Mouse (Mus musculus): ENCODE measurements around the gene Stag3.

The Stag3 gene

DNA sequence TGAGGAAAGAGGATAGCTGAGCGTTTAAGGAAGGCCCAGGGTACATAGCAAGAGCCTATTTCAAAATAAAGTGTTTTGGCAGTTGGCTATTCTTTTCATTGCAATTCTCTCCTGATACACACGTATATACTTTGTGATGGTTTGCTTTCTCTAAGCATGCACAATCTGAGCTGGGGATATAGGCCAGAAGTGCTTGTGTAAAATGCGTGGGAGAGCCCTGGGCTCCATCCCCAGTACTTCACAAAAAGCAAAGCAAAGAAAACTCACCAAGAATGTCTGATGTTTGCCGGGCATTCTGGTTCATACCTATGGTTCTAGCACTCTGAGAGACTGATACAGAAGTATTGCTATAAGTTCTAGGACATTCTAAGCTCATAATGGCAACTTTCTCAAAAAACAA, 11.1 kb upstream of the Stag3 start:
- DNase-seq (ENCODE audit: low read depth, low spot score): no peak

DNA sequence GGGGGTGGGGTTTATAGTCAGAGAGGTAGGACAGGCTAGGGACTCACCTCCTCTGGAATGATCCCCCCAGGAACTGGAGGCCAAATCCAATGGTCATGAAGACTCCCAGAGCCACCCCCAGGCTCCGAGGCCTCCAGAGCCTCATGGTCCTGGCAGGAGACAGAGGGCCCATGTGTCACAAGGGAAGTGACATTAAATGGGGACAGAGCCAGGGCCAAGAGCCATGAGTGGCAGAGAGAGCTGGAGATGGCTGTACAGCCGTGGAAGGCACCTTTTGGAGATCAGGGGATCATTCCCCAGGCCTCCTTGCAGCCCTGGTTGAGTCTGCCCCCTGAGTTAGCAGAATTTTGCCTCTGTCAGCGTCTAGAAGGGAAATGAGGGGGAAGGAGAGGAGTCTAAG, 8.8 kb upstream of the Stag3 start:
- DNase-seq (ENCODE audit: low read depth, low spot score): no peak

DNA sequence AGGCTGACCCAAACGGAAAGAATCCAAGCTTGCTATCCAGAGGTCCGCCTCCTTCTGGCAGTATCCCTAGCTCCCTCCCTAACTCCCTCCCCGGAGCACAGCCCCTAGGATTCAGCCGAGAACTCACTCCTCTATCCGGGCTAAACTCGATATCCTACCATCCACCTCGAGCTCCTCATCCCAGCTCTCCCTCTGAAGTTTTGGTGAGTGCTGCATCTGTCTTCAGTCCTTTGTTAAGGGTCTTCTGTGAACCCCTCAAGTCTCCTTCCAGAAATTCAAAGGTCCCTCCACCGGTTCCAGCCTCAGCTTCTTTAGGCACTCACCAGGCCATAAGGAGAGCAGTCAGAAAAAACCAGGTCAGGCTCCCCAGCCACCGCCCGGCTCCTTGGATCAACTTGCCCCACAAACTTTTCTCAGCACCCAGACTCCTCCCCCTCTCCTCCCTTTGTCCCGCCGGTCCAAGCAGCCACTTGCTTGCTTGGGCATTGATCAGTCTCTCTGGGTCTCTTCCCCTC, 7.6 kb upstream of the Stag3 start, which contains the start of gene Gal3st4:
Gal3st4 (minus strand) TSS at position 432 of the 515 bp plus-strand sequence.
- DNase-seq (ENCODE audit: low read depth, low spot score): no peak

DNA sequence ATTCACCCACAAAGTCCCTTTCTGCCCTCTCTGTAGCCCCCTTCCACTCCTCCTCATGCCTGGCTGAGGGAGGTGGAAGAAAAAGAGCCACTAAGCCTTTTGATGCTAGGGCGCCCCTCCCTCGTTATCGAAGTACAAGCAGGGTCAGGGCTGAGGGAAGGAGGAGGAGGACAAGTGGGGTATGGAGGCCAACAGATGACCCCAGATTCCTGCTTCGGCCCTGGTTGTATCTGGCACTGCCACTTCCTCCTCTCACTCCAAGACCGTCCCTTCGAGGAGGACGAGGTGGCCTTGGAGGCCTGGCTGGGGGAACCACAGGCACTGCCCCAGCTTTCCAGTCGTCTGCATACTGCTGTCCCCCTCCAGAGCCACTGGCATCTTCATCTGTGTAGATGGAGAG, 5.9 kb upstream of the Stag3 start:
- no peak for DNase-seq (ENCODE audit: low read depth, low spot score)

DNA sequence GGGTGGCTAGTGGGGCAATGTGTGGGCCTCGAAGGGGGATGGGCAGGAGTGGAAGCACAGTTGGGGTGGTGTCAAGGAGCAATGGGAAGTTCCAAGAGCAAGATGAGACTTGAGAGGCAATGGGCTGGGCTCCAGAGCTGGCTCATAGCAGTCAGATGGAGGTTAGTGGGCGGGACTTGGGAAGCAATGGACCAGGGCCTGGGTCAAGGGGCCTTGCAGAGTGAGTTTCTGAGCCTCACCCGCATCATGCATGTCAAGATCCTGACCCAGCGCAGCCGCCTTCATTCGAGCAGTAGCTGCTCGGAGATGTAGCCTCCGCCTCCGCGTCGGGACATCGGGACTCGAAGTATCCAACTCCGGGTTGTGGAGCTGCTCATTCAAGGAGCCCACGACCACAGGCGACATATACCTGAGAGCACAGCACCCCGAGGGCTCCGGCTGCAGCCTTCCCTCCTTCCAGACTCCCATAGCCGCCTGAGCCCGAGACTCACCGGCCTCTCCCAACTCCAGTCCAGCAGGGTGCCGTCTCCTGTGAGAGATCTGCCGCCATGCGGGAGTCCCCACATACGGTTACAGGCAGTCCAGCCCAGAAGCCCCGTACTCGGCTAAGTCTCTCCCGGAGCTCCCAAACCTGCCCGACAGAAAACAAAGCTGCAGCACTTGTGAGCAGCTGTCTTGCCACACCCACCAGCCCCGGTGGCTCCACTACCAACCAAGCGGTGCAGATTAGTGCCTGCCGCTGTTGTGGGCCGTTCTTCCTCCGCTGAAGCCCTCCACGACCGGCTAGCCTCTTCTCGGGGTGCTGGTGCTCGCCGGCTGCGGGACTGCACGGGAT, 4.6 kb upstream of the Stag3 start:
- no peak for DNase-seq (ENCODE audit: low read depth, low spot score)

DNA sequence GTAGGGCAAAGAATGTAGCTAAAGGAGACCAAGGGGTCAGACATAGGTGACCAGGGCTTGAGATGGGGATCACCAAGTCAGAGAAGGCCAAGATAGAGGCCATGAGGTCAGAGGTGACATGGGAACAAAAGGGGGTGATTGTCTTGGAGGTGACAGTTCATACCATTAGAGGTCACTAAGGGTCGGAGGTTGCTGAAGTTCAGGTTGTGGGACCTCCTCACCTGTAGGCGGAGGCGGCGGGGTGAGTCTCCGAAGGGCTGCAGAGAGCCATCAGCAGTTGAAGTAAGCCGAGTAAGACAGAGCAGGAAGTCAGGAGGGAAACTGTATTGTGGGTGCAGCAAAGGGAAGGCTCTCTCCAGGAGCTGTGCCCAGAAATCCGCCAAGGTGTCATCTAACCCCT, 2.0 kb upstream of the Stag3 start:
- no peak for DNase-seq (ENCODE audit: low read depth, low spot score)

DNA sequence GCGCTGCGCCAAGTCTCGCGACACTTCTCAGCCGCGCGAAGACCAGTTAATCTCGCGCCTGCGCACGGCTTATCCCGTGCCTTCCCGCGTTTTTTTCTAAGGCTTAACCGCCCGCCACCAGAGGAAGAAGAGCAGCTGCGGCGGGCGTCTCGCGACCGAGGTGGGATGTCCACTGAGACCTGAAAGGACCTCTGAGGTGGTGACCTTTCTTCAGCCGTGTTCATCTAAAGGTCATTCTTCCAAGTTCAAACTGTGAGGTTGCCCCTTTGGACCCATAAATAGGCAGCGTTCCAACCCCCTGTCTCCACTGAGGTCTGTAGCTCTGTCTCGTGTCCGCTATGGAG, 357 bp downstream of the Stag3 start:
- no peak for DNase-seq (ENCODE audit: low read depth, low spot score)

DNA sequence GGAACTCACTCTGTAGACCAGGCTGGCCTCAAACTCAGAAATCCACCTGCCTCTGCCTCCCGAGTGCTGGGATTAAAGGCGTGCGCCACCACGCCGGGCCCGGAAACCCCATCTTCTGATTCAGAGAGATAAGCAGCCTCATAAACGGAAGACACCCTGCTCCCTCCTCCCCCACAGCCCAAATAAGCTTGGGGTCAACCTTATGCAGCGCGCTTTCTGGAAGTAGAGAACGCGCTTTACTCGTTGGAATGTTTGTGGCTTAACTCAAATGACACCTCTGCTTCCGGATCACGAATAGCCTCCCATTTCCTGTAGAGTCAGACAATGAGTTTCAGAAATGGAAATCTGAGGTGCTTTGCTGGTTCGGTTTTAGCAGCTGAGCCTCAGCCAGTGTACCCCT, 789 bp downstream of the Stag3 start:
- no peak for DNase-seq (ENCODE audit: low read depth, low spot score)

DNA sequence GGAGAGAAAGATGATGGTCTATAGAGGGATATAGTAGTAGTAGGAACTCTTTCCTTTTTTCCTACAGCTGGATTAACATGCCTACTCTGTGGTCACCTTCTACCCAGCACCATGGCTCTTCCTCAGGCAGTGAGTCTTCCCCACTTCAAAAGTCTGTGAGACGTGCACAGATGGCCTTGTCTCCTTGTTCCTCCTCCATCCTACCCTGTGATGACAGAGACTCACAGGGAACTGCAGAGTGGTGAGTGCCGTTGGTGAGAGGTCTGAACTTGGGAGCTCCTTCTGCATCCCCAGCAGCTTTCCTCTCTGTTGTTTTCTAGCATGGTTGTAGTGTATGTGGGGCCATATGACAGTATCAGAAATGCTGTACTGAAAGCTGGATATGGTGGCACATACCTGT, 1.8 kb downstream of the Stag3 start:
- DNase-seq (ENCODE audit: low read depth, low spot score): no peak

DNA sequence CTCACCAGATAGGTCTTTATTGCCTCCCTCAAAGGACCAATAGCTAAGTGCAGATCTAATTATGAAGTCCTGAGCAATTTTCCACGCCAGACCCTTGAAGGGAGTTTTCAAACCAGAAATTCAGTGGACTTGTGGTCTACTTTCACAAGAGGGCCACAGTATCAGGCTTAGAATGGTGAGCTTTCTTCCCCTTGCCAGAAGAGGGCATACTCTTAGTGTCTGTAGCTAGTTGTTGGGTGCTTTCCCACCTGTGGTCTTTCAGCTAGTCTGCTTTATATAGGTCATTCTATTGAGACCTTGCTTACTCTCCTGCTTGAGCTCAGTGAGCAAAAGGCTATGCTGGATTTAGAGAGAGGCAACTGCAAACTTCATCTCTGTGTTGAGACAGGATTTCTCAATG, 3.5 kb downstream of the Stag3 start:
- DNase-seq (ENCODE audit: low read depth, low spot score): no peak

DNA sequence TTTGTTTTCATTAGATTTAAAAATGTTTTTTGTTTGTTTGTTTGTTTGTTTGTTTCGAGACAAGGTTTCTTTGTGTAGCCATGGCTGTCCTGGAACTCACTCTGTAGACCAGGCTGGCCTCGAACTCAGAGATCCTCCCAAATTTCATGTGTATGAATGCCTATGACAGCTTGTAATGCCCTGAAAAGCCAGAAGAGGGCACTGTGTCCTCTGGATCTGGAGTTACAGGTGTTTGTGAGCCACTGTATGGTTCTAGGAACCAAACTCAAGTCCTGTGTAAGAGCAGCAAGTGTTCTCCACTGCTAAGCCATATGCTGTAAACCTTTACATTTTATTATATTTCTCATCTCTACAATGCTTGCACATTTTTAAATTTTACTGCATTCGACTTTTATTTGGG, 7.8 kb downstream of the Stag3 start:
- DNase-seq (ENCODE audit: low read depth, low spot score): peak; percentile 41

DNA sequence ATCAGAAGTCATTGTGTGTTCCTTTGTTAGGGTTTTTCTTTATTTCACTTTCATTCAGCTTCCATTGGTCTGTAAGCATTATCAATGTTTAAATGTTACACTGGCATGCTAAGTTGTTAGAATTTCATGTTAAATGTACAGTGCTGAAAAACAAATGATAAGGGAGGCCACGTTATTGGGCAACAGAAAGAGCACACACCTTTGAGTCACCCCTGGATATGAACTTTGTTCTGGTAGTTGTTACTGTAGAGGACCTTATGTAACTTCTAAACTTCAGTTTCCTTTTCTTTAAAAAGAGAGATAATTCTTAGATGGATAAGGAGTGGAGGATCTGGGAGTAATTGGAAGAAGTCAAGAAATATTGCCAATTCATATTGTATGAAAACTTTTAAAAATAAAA, 11.6 kb downstream of the Stag3 start:
- no peak for DNase-seq (ENCODE audit: low read depth, low spot score)

DNA sequence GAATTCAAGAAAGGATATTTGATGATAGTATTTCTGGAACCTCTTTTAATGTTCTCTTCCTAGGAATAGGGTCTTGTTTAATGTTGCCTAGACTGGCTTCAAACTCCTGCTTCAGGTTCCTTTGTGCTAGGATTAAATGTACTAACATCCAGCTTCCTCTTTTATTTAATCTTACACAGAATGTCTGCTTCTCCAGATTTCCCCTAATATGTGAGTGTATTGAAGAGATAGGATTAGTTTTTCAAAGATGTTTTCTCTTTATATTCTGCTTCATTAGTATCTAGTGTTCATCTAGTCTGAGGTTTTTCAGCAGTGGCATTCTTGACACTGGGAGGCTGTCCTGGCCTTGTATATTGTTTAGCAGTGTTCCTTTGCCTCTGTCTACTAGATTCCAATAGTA, 14.1 kb downstream of the Stag3 start:
- DNase-seq (ENCODE audit: low read depth, low spot score): no peak

DNA sequence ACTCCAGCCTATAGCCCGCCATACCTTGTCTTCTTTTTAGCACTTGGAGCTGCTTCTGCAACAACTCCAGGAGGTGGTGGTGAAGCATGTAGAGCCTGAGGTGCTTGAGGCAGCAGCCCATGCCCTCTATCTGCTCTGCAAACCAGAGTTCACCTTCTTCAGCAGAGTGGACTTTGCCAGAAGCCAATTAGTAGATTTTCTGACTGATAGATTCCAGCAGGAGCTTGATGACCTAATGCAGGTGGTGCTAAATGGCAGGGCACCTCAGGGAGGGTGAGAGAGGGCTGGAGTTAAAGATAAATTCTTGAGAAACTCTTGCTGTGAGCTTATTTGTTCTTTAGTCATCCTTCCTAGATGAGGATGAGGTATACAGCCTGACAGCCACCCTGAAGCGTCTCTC, 19.6 kb downstream of the Stag3 start:
- no peak for DNase-seq (ENCODE audit: low read depth, low spot score)

DNA sequence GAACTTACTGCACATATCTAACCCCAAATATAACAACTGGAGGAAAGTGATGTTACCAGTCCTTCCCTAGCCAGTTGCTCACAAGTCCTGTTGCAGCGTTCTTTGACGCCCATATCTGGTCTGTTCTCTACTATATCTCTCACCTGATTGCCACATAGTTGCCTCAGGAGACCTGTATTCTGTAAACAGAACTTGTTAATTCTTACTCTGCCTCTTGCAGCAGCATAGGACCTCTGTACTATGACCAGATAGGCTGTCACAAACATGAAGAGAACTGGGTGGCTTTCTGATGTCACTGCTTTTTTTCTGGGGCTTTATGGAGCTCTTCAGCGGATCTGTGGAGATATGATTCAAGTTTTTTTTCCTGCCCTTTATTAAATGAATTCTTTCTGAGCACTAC, 32.8 kb downstream of the Stag3 start:
- no peak for DNase-seq (ENCODE audit: low read depth, low spot score)

DNA sequence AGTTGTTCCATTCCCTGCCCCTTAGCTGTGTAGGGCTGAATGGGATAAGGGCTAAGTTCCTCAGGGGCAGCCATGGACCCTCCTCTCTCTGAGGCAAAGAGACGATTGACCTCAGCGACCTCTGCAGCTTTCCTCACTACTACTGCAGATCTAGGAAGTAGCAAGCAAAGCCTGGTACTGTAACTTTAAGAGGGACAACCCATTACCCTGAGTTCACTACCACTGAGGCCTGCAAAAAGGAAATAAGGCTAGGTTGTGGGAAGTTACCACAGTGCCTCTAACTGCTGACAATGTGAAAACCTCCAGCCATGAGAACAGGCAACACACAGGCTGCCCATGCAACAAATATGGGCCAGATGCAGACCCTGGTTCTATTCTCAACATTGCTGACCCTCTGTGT, 61.6 kb downstream of the Stag3 start, which contains the start of gene Pvrig:
Pvrig (plus strand) TSS at position 301 of the 400 bp plus-strand sequence.
- no peak for DNase-seq (ENCODE audit: low read depth, low spot score)

DNA sequence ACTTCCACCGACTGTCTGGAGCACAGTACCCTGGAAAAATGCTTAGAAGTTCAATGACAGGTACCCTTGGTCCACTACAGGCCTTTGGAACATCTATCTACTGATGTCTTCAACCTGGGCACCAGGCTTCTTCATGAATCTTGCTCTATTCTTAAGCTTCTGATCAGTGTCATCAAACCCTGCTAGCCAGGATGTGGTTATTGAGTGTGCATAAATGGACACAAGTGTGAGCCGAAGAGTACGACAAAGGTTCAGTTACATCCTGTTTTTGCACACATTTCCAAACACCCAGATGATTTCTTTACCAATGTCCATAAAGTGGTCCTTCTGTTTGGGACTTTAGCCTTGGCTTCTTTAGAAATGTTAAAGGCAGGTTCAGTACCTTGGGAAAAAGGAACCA, 63.2 kb downstream of the Stag3 start:
- no peak for DNase-seq (ENCODE audit: low read depth, low spot score)

Data from 3T3-L1 (cell line).